Mouse (Mus musculus): ENCODE data around the gene Sgcd. TPM values are rescaled to one million over a fixed set of nuclear protein-coding genes. Genes with fewer than 3 reads are reported as not detected.

Gene Sgcd
- polyA plus RNA-seq, 1 experiment from 2014 or later: 0.09 TPM

DNA sequence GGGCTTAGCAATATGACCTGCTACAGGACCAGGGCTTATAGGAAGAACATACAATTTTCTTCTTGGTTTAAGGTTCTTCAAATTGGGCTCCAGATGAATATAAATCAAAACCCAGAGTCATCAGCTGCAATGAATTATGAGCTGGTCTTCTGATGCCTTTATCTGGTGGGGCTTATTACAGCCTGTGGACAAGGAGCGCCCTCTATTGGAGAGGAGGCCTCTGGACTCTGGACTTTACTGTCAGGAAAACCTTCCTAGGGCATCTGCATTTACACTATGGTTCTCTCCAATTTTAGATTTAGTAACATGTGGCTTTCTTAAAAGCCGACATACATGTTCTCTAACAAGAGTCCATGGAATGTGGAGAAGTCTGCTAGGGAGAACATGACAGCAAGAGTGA, 98.5 kb downstream of the Sgcd start:
- Histone ChIP-seq H3K9ac (replicated peaks) (no peak overlapping the region), H3K27ac (ENCODE audit: low read depth) (no peak overlapping the region), H3K4me2 (ENCODE audit: low read depth, low read length) (no peak overlapping the region), H3K4me1 (ENCODE audit: insufficient read depth) (no peaks in the 10 kb centered on the region), H3K27me3 (ENCODE audit: insufficient read depth, low read length) (no peaks in the 10 kb centered on the region), H3K36me3 (replicated peaks; ENCODE audit: insufficient read depth, low read length) (no peaks in the 10 kb centered on the region), H3K9me3 (ENCODE audit: low read length) (no peaks in the 10 kb centered on the region), H3K4me3 (ENCODE audit: low read depth, low read length) (no peak overlapping the region)
- TF ChIP-seq CTCF (IDR thresholded peaks at IDR 0.05; ENCODE audit: low read depth) (peak; percentile 36), EP300 (IDR thresholded peaks at IDR 0.05; ENCODE audit: low read depth) (no peak)
- ATAC-seq (no peak), DNase-seq (no peak)
- WGBS (ENCODE audit: insufficient replicate concordance): 38% methylated on average over 2 of the region's 2 CpGs

DNA sequence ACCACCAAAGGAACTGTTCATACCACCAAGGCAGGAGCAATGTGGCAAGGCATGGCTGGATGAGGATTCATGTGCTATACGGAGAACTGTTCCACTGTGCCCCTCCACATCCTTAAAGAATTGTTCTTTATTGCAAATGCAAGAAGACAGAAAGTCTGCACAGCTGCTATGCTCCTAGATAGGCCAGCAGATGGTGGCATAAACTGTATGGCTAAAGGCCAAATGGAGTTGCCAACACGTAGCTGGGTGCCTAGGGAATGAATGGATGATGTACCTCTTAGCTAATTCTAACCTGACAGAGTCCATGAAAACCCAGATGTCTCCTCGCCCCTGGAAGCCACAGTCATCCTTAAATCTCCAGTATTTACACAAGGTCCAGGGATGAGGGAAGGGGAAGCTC, 103.5 kb downstream of the Sgcd start:
- no peak overlapping the region for H3K4me3 ChIP-seq (ENCODE audit: low read depth, low read length)
- WGBS (ENCODE audit: insufficient replicate concordance): 55% methylated on average over 3 of the region's 3 CpGs

DNA sequence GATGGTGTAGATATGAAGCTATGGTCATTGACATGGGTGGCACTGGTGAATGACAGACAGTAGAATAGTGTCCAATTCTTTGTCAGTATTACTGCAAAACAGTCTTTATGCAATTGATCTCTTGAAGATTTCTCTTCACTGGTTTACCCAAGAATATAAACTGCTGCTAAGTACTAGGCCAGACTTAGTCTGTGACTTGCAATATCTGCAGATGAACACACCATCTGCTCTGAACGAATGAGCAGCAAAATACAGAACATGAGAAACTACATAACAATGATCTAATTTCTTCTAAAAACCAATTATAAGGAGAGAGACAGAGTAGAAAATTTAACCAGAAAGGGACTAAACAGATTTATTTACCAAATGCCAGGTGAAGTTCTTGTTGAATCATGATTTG, 105.2 kb downstream of the Sgcd start:
- 59% methylated on average over 1 of the region's 1 CpGs for WGBS (ENCODE audit: insufficient replicate concordance)
- Histone ChIP-seq H3K27ac (ENCODE audit: low read depth) (no peak overlapping the region), H3K36me3 (replicated peaks; ENCODE audit: insufficient read depth, low read length) (no peaks in the 10 kb centered on the region), H3K4me1 (ENCODE audit: insufficient read depth) (no peaks in the 10 kb centered on the region), H3K9ac (replicated peaks) (no peak overlapping the region), H3K9me3 (ENCODE audit: low read length) (no peaks in the 10 kb centered on the region), H3K27me3 (ENCODE audit: insufficient read depth, low read length) (no peaks in the 10 kb centered on the region), H3K4me3 (ENCODE audit: low read depth, low read length) (no peak overlapping the region), H3K4me2 (ENCODE audit: low read depth, low read length) (no peak overlapping the region)
- DNase-seq (no peak), ATAC-seq (no peak)
- TF ChIP-seq CTCF (IDR thresholded peaks at IDR 0.05; ENCODE audit: low read depth) (no peak), EP300 (IDR thresholded peaks at IDR 0.05; ENCODE audit: low read depth) (no peak)

More for the DNA sequence above, 103.5 kb downstream of the Sgcd start:
- H3K4me1 ChIP-seq (ENCODE audit: insufficient read depth): no peaks in the 10 kb centered on the region
- no peaks in the 10 kb centered on the region for H3K27me3 ChIP-seq (ENCODE audit: insufficient read depth, low read length)
- no peak overlapping the region for H3K9ac ChIP-seq (replicated peaks)
- DNase-seq: no peak
- no peak overlapping the region for H3K4me2 ChIP-seq (ENCODE audit: low read depth, low read length)
- no peak for TF ChIP-seq CTCF (IDR thresholded peaks at IDR 0.05; ENCODE audit: low read depth)
- no peak for TF ChIP-seq EP300 (IDR thresholded peaks at IDR 0.05; ENCODE audit: low read depth)
- no peaks in the 10 kb centered on the region for H3K36me3 ChIP-seq (replicated peaks; ENCODE audit: insufficient read depth, low read length)
- H3K9me3 ChIP-seq (ENCODE audit: low read length): no peaks in the 10 kb centered on the region
- ATAC-seq: no peak
- H3K27ac ChIP-seq (ENCODE audit: low read depth): no peak overlapping the region

DNA sequence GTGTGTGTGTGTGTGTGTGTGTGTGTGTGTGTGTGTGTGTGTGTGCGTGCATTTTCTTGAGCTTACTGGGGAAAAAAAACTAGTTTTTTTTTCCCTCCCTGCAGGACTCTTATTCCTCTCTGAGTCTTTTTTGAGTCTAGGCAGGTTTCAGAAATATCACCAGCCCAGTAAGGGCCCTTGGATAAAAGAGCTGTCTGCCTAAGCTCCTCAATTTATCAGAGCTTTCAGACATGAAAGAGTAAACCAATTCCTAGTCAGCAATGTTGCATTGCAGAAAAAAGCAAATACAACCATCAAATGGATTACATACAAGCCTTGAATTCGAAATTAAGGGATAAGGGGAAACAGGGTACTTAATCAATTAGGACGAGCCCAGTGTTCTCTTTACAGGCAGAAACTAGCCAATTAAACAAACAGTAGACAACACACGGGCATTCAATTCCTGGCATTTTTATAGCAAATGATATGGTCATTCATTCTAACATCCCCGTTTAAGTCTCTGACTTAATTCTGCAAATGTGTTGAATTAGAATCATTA, 112.1 kb downstream of the Sgcd start:
- Histone ChIP-seq H3K4me3 (ENCODE audit: low read depth, low read length) (no peak overlapping the region), H3K4me1 (ENCODE audit: insufficient read depth) (no peaks in the 10 kb centered on the region), H3K36me3 (replicated peaks; ENCODE audit: insufficient read depth, low read length) (no peaks in the 10 kb centered on the region), H3K9ac (replicated peaks) (no peak overlapping the region), H3K27ac (ENCODE audit: low read depth) (no peak overlapping the region), H3K4me2 (ENCODE audit: low read depth, low read length) (no peak overlapping the region), H3K27me3 (ENCODE audit: insufficient read depth, low read length) (no peaks in the 10 kb centered on the region), H3K9me3 (ENCODE audit: low read length) (no peaks in the 10 kb centered on the region)
- no peak for ATAC-seq
- WGBS (ENCODE audit: insufficient replicate concordance): 70% methylated on average over 5 of the region's 5 CpGs
- no peak for TF ChIP-seq EP300 (IDR thresholded peaks at IDR 0.05; ENCODE audit: low read depth)
- DNase-seq: no peak

DNA sequence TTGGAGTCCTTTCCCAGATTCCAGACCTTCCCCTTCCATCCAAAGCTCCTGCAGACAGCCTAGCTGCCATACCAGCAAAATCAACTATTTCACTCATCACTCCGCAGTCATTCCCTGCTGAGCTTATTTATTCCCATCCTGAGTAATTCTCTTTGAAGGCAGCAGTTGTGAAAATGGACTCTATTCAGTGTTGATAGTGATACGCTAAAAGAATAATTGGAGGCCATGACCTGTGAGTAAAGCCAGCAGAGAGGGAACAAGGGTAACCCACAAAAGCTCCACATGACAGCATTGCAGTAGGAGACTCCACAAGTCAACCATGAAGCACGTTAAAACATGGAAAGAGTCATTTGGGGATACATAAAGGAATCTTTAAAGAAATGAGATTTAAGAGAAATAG, 142.9 kb downstream of the Sgcd start:
- Histone ChIP-seq H3K4me3 (ENCODE audit: low read depth, low read length) (no peak overlapping the region), H3K9me3 (ENCODE audit: low read length) (no peaks in the 10 kb centered on the region), H3K27me3 (ENCODE audit: insufficient read depth, low read length) (no peaks in the 10 kb centered on the region), H3K4me1 (ENCODE audit: insufficient read depth) (no peaks in the 10 kb centered on the region), H3K9ac (replicated peaks) (no peak overlapping the region), H3K27ac (ENCODE audit: low read depth) (no peak overlapping the region), H3K4me2 (ENCODE audit: low read depth, low read length) (no peak overlapping the region), H3K36me3 (replicated peaks; ENCODE audit: insufficient read depth, low read length) (no peaks in the 10 kb centered on the region)
- no peak for TF ChIP-seq CTCF (IDR thresholded peaks at IDR 0.05; ENCODE audit: low read depth)
- no peak for TF ChIP-seq EP300 (IDR thresholded peaks at IDR 0.05; ENCODE audit: low read depth)
- DNase-seq (no peak), ATAC-seq (no peak)
- WGBS (ENCODE audit: insufficient replicate concordance): 64% methylated on average over 3 of the region's 3 CpGs

DNA sequence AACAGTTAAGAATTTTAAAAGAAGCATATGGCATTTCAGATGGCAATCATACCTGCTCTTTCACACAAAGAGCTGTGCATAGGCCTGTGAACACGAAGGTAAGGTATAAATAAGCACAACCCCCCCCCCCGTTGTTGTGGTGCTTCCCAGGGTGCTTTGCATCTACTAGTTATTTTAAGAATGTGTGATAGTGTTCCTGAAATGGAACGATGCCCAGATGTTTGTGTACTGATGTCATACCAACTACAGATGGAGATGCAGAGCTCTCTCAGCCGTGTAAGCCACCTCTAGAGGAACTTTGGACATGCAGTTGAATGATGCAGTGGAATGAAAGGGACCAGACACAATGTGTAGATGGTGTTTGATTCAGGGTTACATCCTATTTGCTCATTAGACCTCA, 155.5 kb downstream of the Sgcd start:
- no peak overlapping the region for H3K27ac ChIP-seq (ENCODE audit: low read depth)
- WGBS (ENCODE audit: insufficient replicate concordance): 45% methylated on average over 4 of the region's 4 CpGs
- H3K36me3 ChIP-seq (replicated peaks; ENCODE audit: insufficient read depth, low read length): no peaks in the 10 kb centered on the region
- no peak overlapping the region for H3K4me3 ChIP-seq (ENCODE audit: low read depth, low read length)
- H3K9me3 ChIP-seq (ENCODE audit: low read length): no peaks in the 10 kb centered on the region
- DNase-seq (no peak), ATAC-seq (no peak)
- no peaks in the 10 kb centered on the region for H3K27me3 ChIP-seq (ENCODE audit: insufficient read depth, low read length)
- no peak for TF ChIP-seq CTCF (IDR thresholded peaks at IDR 0.05; ENCODE audit: low read depth)
- TF ChIP-seq EP300 (IDR thresholded peaks at IDR 0.05; ENCODE audit: low read depth): no peak
- no peak overlapping the region for H3K9ac ChIP-seq (replicated peaks)
- H3K4me1 ChIP-seq (ENCODE audit: insufficient read depth): no peaks in the 10 kb centered on the region
- H3K4me2 ChIP-seq (ENCODE audit: low read depth, low read length): no peak overlapping the region

DNA sequence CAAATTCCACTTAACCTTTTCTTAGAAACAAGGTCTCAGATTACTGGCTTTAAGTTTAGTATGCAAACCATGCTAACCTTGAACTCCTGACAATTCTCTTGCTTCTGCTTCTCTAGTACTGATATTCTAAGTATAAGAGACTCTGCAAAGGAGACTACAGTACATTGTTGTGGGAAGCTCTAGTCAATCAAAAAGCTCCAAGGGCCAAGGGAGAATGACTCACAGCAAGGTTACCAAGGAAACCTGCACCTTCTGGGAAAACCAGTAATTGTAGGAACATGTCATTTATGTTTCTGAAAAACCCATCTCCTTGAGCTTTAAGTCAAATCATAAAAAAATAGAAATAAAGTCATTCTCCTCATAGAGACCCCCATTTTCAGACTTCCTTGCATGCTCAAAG, 178.5 kb downstream of the Sgcd start:
- no peak for DNase-seq
- Histone ChIP-seq H3K4me3 (ENCODE audit: low read depth, low read length) (no peak overlapping the region), H3K9ac (replicated peaks) (no peak overlapping the region), H3K36me3 (replicated peaks; ENCODE audit: insufficient read depth, low read length) (no peaks in the 10 kb centered on the region), H3K4me2 (ENCODE audit: low read depth, low read length) (no peak overlapping the region), H3K9me3 (ENCODE audit: low read length) (no peaks in the 10 kb centered on the region), H3K4me1 (ENCODE audit: insufficient read depth) (no peaks in the 10 kb centered on the region), H3K27ac (ENCODE audit: low read depth) (no peak overlapping the region), H3K27me3 (ENCODE audit: insufficient read depth, low read length) (no peaks in the 10 kb centered on the region)
- no peak for TF ChIP-seq CTCF (IDR thresholded peaks at IDR 0.05; ENCODE audit: low read depth)
- TF ChIP-seq EP300 (IDR thresholded peaks at IDR 0.05; ENCODE audit: low read depth): no peak
- no peak for ATAC-seq
